Mouse (Mus musculus): Measurements from ENCODE around the gene Ikzf2. TPM values are rescaled to one million over a fixed set of nuclear protein-coding genes. Genes with fewer than 3 reads are reported as not detected.

The Ikzf2 gene
- polyA plus RNA-seq, 1 experiment = 0.44 TPM

DNA sequence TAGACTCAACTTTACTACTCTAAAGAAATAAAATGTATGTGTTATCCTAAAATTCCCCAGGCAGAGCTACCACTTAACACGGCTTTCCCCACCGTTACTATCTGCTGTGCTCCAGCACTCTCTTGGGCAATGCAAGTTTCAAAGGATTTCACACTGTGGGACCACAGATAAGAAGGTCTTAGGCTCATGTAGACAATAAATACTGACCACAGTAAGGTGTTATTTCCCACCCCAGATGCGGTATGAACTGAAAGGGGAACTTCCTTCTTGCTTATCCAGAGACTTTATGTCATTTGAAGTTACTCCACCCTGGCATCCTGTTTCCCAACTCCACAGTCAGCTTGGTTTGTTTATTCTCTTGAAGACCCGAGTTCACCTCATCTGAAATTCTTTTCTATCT, 191.0 kb downstream of the Ikzf2 start:
- no peaks in the 10 kb centered on the region for H3K27me3 ChIP-seq (ENCODE audit: control insufficient read depth, insufficient read depth, insufficient read length)

DNA sequence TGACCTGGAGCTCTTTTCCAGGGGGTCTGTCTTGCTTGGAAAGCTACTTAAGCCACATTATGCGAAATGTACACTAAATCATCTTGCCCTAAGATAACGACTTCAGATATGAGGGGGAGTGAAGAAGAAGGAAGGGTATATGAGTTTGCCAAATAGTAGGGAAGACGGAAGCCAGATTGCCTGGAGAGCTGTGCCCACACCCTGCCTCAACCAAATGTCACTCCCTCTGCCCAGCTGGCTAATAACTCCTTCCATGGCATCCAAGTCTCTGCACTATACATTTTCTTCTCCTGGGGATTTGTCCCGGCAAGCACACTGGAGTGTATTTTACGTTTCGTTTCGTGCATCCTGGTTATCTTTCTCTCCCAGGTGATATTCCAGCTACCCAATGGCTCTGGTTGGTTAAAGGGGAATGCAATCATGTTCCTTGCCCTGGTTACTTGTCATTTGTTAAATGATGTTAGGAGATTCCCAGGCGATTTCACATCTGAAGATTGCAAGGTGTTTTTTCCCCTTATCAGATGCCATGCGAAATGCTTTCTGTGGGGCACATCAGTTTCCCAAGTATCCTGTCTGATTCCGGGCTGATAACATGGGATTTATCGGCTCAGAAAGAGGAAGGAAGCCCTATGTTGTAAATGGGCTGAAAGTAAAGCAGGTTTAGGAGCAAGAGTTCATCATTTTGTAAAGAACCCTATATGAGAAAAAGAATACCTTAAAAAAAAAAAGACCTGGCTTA, 193.6 kb downstream of the Ikzf2 start:
- TF ChIP-seq MAX (IDR thresholded peaks at IDR 0.05; ENCODE audit: low read depth) (no peak), MYOD1 (IDR thresholded peaks at IDR 0.05; ENCODE audit: control insufficient read depth in 1 of 3, insufficient read length in 2 of 3, low read depth in 2 of 3) (no peak), CEBPB (IDR thresholded peaks at IDR 0.05; ENCODE audit: insufficient read depth, poor library complexity, severe bottlenecking) (no peak), REST (IDR thresholded peaks at IDR 0.05; ENCODE audit: insufficient read depth, insufficient read length) (no peak), POLR2A (IDR thresholded peaks at IDR 0.05; ENCODE audit: insufficient read length, low read depth) (no peak), E2F4 (IDR thresholded peaks at IDR 0.05; ENCODE audit: insufficient read depth) (no peak), TCF12 (IDR thresholded peaks at IDR 0.05; ENCODE audit: insufficient read depth, poor library complexity, severe bottlenecking) (no peak), SRF (IDR thresholded peaks at IDR 0.05; ENCODE audit: control insufficient read depth, insufficient read length, low read depth) (no peak), POLR2AphosphoS2 (IDR thresholded peaks at IDR 0.05; ENCODE audit: insufficient read length, low read depth) (no peak), MYOG (IDR thresholded peaks at IDR 0.05; ENCODE audit: control insufficient read depth in 1 of 3, insufficient read depth in 1 of 3, insufficient read length in 2 of 3, low read depth in 2 of 3) (no peak), TCF3 (IDR thresholded peaks at IDR 0.05; ENCODE audit: insufficient read length, low read depth) (no peak), USF1 (IDR thresholded peaks at IDR 0.05; ENCODE audit: low read depth) (no peak)
- no peak overlapping the region for H3K4me2 ChIP-seq (ENCODE audit: low read depth)
- no peak overlapping the region for H3ac ChIP-seq (ENCODE audit: control insufficient read depth, insufficient read length)
- no peak overlapping the region for H3K4me3 ChIP-seq
- no peaks in the 10 kb centered on the region for H3K79me2 ChIP-seq (ENCODE audit: control insufficient read depth, insufficient read depth)
- no peaks in the 10 kb centered on the region for H3K36me3 ChIP-seq (ENCODE audit: control insufficient read depth, insufficient read depth)
- H3K27me3 ChIP-seq (ENCODE audit: control insufficient read depth, insufficient read depth, insufficient read length) = no peaks in the 10 kb centered on the region

More for the DNA sequence above, 191.0 kb downstream of the Ikzf2 start:
- Histone ChIP-seq H3K4me2 (ENCODE audit: low read depth) (no peak overlapping the region), H3K4me3 (no peak overlapping the region), H3K79me2 (ENCODE audit: control insufficient read depth, insufficient read depth) (no peaks in the 10 kb centered on the region), H3ac (ENCODE audit: control insufficient read depth, insufficient read length) (no peak overlapping the region), H3K36me3 (ENCODE audit: control insufficient read depth, insufficient read depth) (no peaks in the 10 kb centered on the region)
- TF ChIP-seq POLR2AphosphoS2 (IDR thresholded peaks at IDR 0.05; ENCODE audit: insufficient read length, low read depth) = no peak
- TF ChIP-seq TCF3 (IDR thresholded peaks at IDR 0.05; ENCODE audit: insufficient read length, low read depth) = no peak
- TF ChIP-seq E2F4 (IDR thresholded peaks at IDR 0.05; ENCODE audit: insufficient read depth) = no peak
- TF ChIP-seq MYOD1 (IDR thresholded peaks at IDR 0.05; ENCODE audit: control insufficient read depth in 1 of 3, insufficient read length in 2 of 3, low read depth in 2 of 3) = no peak
- no peak for TF ChIP-seq MAX (IDR thresholded peaks at IDR 0.05; ENCODE audit: low read depth)
- no peak for TF ChIP-seq TCF12 (IDR thresholded peaks at IDR 0.05; ENCODE audit: insufficient read depth, poor library complexity, severe bottlenecking)
- TF ChIP-seq CEBPB (IDR thresholded peaks at IDR 0.05; ENCODE audit: insufficient read depth, poor library complexity, severe bottlenecking) = no peak
- no peak for TF ChIP-seq SRF (IDR thresholded peaks at IDR 0.05; ENCODE audit: control insufficient read depth, insufficient read length, low read depth)
- TF ChIP-seq USF1 (IDR thresholded peaks at IDR 0.05; ENCODE audit: low read depth) = no peak

DNA sequence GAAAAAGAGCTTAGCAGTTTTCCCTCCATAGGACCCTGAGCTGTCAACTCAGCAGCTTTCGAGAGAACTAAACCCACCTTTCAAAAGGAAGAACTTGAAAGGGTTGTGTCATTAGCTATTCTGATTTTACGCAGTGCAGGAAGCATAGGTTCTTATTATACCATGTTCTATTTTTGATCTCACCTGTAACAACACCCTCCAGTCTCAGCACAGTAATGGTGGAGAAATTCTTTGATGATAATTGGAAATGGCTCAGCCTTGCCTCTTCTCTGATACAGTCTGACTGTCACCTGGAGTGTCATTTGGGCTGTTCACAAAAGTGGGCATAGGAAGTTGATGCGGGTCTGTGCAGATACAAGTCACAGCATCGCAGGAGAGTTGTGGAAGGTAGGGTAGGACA, 195.0 kb downstream of the Ikzf2 start:
- Histone ChIP-seq H3ac (ENCODE audit: control insufficient read depth, insufficient read length) (no peak overlapping the region), H3K36me3 (ENCODE audit: control insufficient read depth, insufficient read depth) (no peaks in the 10 kb centered on the region), H3K79me2 (ENCODE audit: control insufficient read depth, insufficient read depth) (no peaks in the 10 kb centered on the region), H3K27me3 (ENCODE audit: control insufficient read depth, insufficient read depth, insufficient read length) (no peaks in the 10 kb centered on the region), H3K4me3 (no peak overlapping the region), H3K4me2 (ENCODE audit: low read depth) (no peak overlapping the region)
- no peak for TF ChIP-seq SRF (IDR thresholded peaks at IDR 0.05; ENCODE audit: control insufficient read depth, insufficient read length, low read depth)
- no peak for TF ChIP-seq MAX (IDR thresholded peaks at IDR 0.05; ENCODE audit: low read depth)
- no peak for TF ChIP-seq MYOD1 (IDR thresholded peaks at IDR 0.05; ENCODE audit: control insufficient read depth in 1 of 3, insufficient read length in 2 of 3, low read depth in 2 of 3)

DNA sequence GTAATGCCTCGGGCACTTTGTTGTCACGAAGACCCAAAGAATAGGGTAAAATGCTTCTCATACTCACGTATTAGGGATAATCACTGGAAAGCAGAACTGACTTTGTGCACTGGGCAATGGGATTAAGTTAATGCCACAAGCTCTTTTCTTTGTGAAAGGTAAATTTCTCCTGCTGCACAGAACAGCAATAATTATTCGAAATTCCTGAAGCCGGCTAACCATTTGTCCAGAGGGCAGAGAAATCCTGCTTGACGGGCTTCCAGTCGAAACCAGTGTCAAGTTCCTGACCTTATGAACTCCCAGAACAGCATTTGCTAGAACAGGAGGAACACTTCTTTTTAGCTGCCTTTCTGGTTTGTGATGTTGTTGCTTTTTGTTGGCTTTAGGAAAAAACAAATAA, 198.0 kb downstream of the Ikzf2 start:
- Histone ChIP-seq H3K36me3 (ENCODE audit: control insufficient read depth, insufficient read depth) (no peaks in the 10 kb centered on the region), H3K4me3 (no peak overlapping the region), H3K4me2 (ENCODE audit: low read depth) (no peak overlapping the region), H3K79me2 (ENCODE audit: control insufficient read depth, insufficient read depth) (no peaks in the 10 kb centered on the region), H3ac (ENCODE audit: control insufficient read depth, insufficient read length) (no peak overlapping the region), H3K27me3 (ENCODE audit: control insufficient read depth, insufficient read depth, insufficient read length) (no peaks in the 10 kb centered on the region)
- TF ChIP-seq CEBPB (IDR thresholded peaks at IDR 0.05; ENCODE audit: insufficient read depth, poor library complexity, severe bottlenecking) = no peak
- no peak for TF ChIP-seq TCF3 (IDR thresholded peaks at IDR 0.05; ENCODE audit: insufficient read length, low read depth)
- no peak for TF ChIP-seq E2F4 (IDR thresholded peaks at IDR 0.05; ENCODE audit: insufficient read depth)
- TF ChIP-seq MYOD1 (IDR thresholded peaks at IDR 0.05; ENCODE audit: control insufficient read depth in 1 of 3, insufficient read length in 2 of 3, low read depth in 2 of 3) = no peak
- no peak for TF ChIP-seq TCF12 (IDR thresholded peaks at IDR 0.05; ENCODE audit: insufficient read depth, poor library complexity, severe bottlenecking)
- TF ChIP-seq MYOG (IDR thresholded peaks at IDR 0.05; ENCODE audit: control insufficient read depth in 1 of 3, insufficient read depth in 1 of 3, insufficient read length in 2 of 3, low read depth in 2 of 3) = no peak
- TF ChIP-seq USF1 (IDR thresholded peaks at IDR 0.05; ENCODE audit: low read depth) = no peak
- TF ChIP-seq REST (IDR thresholded peaks at IDR 0.05; ENCODE audit: insufficient read depth, insufficient read length) = no peak
- TF ChIP-seq POLR2AphosphoS2 (IDR thresholded peaks at IDR 0.05; ENCODE audit: insufficient read length, low read depth) = no peak
- no peak for TF ChIP-seq POLR2A (IDR thresholded peaks at IDR 0.05; ENCODE audit: insufficient read length, low read depth)
- no peak for TF ChIP-seq MAX (IDR thresholded peaks at IDR 0.05; ENCODE audit: low read depth)
- no peak for TF ChIP-seq SRF (IDR thresholded peaks at IDR 0.05; ENCODE audit: control insufficient read depth, insufficient read length, low read depth)

DNA sequence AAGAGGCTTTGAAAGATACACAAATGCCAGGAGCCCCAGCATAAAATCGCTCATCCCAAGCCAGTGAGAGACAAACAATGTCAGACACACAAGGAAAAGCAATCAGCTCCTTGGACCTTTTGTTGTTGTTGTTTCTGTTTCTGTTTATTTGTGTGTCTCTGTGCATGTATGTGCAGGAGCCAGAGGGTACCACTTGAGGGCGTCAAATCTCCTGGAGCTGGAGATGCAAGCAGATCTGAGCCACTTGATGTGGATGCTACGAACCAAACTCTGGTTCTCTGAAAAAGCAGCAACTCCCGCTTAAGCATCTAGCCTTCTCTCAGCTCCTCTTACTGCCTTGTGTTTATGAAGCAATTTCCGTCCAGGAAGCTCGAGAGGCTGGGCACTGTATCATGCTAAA, 198.4 kb downstream of the Ikzf2 start:
- no peak overlapping the region for H3ac ChIP-seq (ENCODE audit: control insufficient read depth, insufficient read length)
- TF ChIP-seq POLR2AphosphoS2 (IDR thresholded peaks at IDR 0.05; ENCODE audit: insufficient read length, low read depth) (no peak), E2F4 (IDR thresholded peaks at IDR 0.05; ENCODE audit: insufficient read depth) (no peak), POLR2A (IDR thresholded peaks at IDR 0.05; ENCODE audit: insufficient read length, low read depth) (no peak), TCF3 (IDR thresholded peaks at IDR 0.05; ENCODE audit: insufficient read length, low read depth) (no peak), MYOG (IDR thresholded peaks at IDR 0.05; ENCODE audit: control insufficient read depth in 1 of 3, insufficient read depth in 1 of 3, insufficient read length in 2 of 3, low read depth in 2 of 3) (no peak), MAX (IDR thresholded peaks at IDR 0.05; ENCODE audit: low read depth) (no peak), CEBPB (IDR thresholded peaks at IDR 0.05; ENCODE audit: insufficient read depth, poor library complexity, severe bottlenecking) (no peak), TCF12 (IDR thresholded peaks at IDR 0.05; ENCODE audit: insufficient read depth, poor library complexity, severe bottlenecking) (no peak), SRF (IDR thresholded peaks at IDR 0.05; ENCODE audit: control insufficient read depth, insufficient read length, low read depth) (no peak), REST (IDR thresholded peaks at IDR 0.05; ENCODE audit: insufficient read depth, insufficient read length) (no peak)
- H3K4me2 ChIP-seq (ENCODE audit: low read depth) = no peak overlapping the region
- H3K36me3 ChIP-seq (ENCODE audit: control insufficient read depth, insufficient read depth) = no peaks in the 10 kb centered on the region
- H3K4me3 ChIP-seq = no peak overlapping the region
- H3K27me3 ChIP-seq (ENCODE audit: control insufficient read depth, insufficient read depth, insufficient read length) = no peaks in the 10 kb centered on the region
- no peaks in the 10 kb centered on the region for H3K79me2 ChIP-seq (ENCODE audit: control insufficient read depth, insufficient read depth)
